Mouse (Mus musculus) 3134 (cell line): ENCODE results near the gene Gm14525.
"Not testable (repeated sequence)": the region's sequence is repeated elsewhere in the genome, so short reads cannot be mapped to it uniquely, and the experiment has no call there.

Source experiments
- DNase-seq: peaks from one replicate; pipeline ENCODE4 v3.0.0-alpha.2; 2011; ENCODE audit warnings: low spot score; ENCODE audit not compliant: insufficient read length; ENCODE audit errors: extremely low read depth

Gene Gm14525

GRCm38 (mm10) chrX:26702538-26702937, at the start of gene Gm14525:
Gene Gm14525 (minus strand): TSS chrX:26702638.
- DNase-seq, result not testable (repeated sequence)
